Mouse (Mus musculus) spleen, adult 2 months (tissue): ENCODE results near the gene Sfrp5.

Experiments used
- CTCF ChIP-seq: fragments of 200-500 bp; IDR thresholded peaks from 2 replicates; pipeline ENCODE4 v1.5.1; 2011; ENCODE audit warnings: mild to moderate bottlenecking, inconsistent platforms; ENCODE audit not compliant: insufficient read depth, insufficient read length, insufficient replicate concordance; ENCODE audit errors: extremely low read depth
- POLR2A ChIP-seq: fragments of 200-500 bp; IDR thresholded peaks from 2 replicates; pipeline ENCODE4 v1.6.1; 2011; ENCODE audit warnings: low read depth, low read length, inconsistent platforms

DNA sequence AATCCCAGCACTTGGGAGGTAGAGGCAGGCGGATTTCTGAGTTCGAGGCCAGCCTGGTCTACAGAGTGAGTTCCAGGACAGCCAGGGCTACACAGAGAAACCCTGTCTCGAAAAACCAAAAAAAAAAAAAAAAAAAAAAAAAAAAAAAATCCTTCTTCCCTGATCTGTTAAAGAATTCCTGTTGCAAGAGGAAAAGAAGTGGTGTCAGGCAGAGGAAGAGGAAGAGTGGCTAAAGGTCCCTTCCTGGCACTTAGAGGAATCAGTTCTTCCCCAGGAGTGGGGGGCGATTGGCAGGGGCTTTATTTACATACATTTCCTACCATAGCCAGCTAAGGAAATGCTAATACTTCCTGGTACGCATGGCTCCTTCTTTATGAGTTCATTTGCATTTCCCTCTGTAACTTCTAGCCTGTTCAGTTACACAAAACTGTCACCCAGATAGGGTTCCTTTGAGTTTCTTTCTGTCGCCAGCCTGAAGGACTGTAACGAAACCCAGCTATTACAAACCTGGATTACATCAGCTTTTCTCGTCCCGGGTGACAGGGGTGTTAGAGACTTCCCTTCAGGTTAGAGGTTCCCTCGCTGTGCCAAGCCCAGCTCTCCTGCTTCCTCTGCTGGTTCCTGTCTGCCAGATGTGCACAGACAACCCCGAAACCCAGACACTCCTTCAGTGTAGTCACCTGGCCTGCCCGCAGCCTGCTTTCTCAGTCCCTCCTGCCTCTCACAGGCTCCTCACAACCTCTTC is 44.4 kb downstream of the Sfrp5 start:
- TF ChIP-seq POLR2A = no peak
- TF ChIP-seq CTCF = no peak
